Mouse (Mus musculus) lung, postnatal 0 days (tissue): ENCODE measurements around the gene Krt42. TPM values are rescaled to one million over a fixed set of nuclear protein-coding genes. Genes with fewer than 3 reads are reported as not detected.

ENCODE experiments used
- ATAC-seq: fragments of 200-750 bp; cut with Nextera tagmentation; 2 replicates; pipeline ENCODE4 v1.8.0; 2017; ENCODE audit warnings: moderate library complexity
- DNase-seq: peaks from one replicate; pipeline ENCODE4 v3.0.0-alpha.2; 2016; ENCODE audit warnings: low spot score
- H3K27ac ChIP-seq: fragments of 300-500 bp; sonication (generic); 2 replicates; pipeline ENCODE4 v1.5.1; 2014; ENCODE audit warnings: antibody characterized with exemption, mild to moderate bottlenecking, low read length, mixed read lengths
- H3K27me3 ChIP-seq: fragments of 300-500 bp; sonication (generic); replicated peaks from 2 replicates; pipeline ENCODE4 v1.6.1; 2014; ENCODE audit warnings: low read length, mixed read lengths; ENCODE audit not compliant: insufficient read depth
- H3K36me3 ChIP-seq: fragments of 300-500 bp; sonication (generic); 2 replicates; pipeline ENCODE4 v1.6.1; 2014; ENCODE audit warnings: low read length, mixed read lengths; ENCODE audit not compliant: insufficient read depth
- H3K4me1 ChIP-seq: fragments of 300-500 bp; sonication (generic); 2 replicates; pipeline ENCODE4 v1.6.1; 2014; ENCODE audit warnings: antibody characterized with exemption, low read depth, low read length, mixed read lengths; ENCODE audit not compliant: insufficient read depth
- H3K4me2 ChIP-seq: fragments of 300-500 bp; sonication (generic); replicated peaks from 2 replicates; pipeline ENCODE4 v1.6.1; 2014; ENCODE audit warnings: low read depth, mild to moderate bottlenecking, low read length, moderate library complexity, mixed read lengths
- H3K4me3 ChIP-seq: fragments of 300-500 bp; sonication (generic); 2 replicates; pipeline ENCODE4 v1.5.1; 2014; ENCODE audit warnings: low read depth, low read length
- H3K9ac ChIP-seq: fragments of 300-500 bp; sonication (generic); replicated peaks from 2 replicates; pipeline ENCODE4 v1.6.1; 2014; ENCODE audit warnings: low read depth, mild to moderate bottlenecking
- H3K9me3 ChIP-seq: fragments of 300-500 bp; sonication (generic); 2 replicates; pipeline ENCODE4 v1.6.1; 2016; ENCODE audit warnings: low read length, mixed read lengths
- CTCF ChIP-seq: IDR thresholded peaks from 2 replicates; pipeline ENCODE4 v1.5.1; 2016; ENCODE audit warnings: antibody characterized with exemption, mild to moderate bottlenecking
- EP300 ChIP-seq: IDR thresholded peaks from 2 replicates; pipeline ENCODE4 v1.6.1; 2016; ENCODE audit warnings: antibody characterized with exemption, mild to moderate bottlenecking, control low read depth
- WGBS: fragments of 180-500 bp; shearing (Covaris S2); extraction: QIAGEN DNeasy Blood & Tissue Kit; methylation state at CpG from one replicate; pipeline ENCODE4 v1.1.7; 2014; 5-methylcytosine and 5-hydroxymethylcytosine counted together
- polyA plus RNA-seq: library from polyadenylated mRNA; unstranded; fragments of >200 nt; fragmentation: Nextera tagmentation; extraction: Ambion mirVana; gene quantifications from 2 replicates; pipeline ENCODE4 v1.2.1, GENCODE M21; 2015

The Krt42 gene
- polyA plus RNA-seq, 1 experiment from 2014 or later = not detected

GRCm38 (mm10) chr11:100219304-100219703 is 50.4 kb downstream of the Krt42 start:
- Histone ChIP-seq H3K9ac (no peak overlapping the region), H3K9me3 (no peaks in the 10 kb centered on the region), H3K27me3 (no peaks in the 10 kb centered on the region), H3K4me1 (no peaks in the 10 kb centered on the region), H3K36me3 (no peaks in the 10 kb centered on the region), H3K4me2 (no peak overlapping the region), H3K27ac (no peak overlapping the region), H3K4me3 (no peak overlapping the region)
- ATAC-seq (no peak), DNase-seq (no peak)
- TF ChIP-seq CTCF (no peak), EP300 (no peak)
- 86% methylated on average over 4 of the region's 4 CpGs for WGBS

Other genes starting within 250 kb of the Krt42 start
- 0.16 TPM in 1 of 2 replicates, not detected in the other for gene Krt33b, start 240.0 kb downstream of the Krt42 start, polyA plus RNA-seq
- 0.11 and 0.18 TPM in 2 replicates for gene Krt34, start 228.3 kb downstream of the Krt42 start, polyA plus RNA-seq
- not detected in 2 replicates for gene Krt31, start 219.3 kb downstream of the Krt42 start, polyA plus RNA-seq
- gene Krt32, start 181.6 kb downstream of the Krt42 start, polyA plus RNA-seq = not detected in 2 replicates
- gene Krt35, start 173.6 kb downstream of the Krt42 start, polyA plus RNA-seq = not detected in 2 replicates
- gene Krt36, start 164.2 kb downstream of the Krt42 start, polyA plus RNA-seq = 0.11 TPM in 1 of 2 replicates, not detected in the other
- 0.60 and 0.68 TPM in 2 replicates for gene Krt13, start 148.3 kb downstream of the Krt42 start, polyA plus RNA-seq
- 28.1 and 58.8 TPM in 2 replicates for gene Krt15, start 133.9 kb downstream of the Krt42 start, polyA plus RNA-seq
- 460 and 573 TPM in 2 replicates for gene Krt19, start 121.2 kb downstream of the Krt42 start, polyA plus RNA-seq
- gene Krt9, start 76.6 kb downstream of the Krt42 start, polyA plus RNA-seq = not detected in 2 replicates
- gene Krt14, start 62.3 kb downstream of the Krt42 start, polyA plus RNA-seq = 1.7 and 2.3 TPM in 2 replicates
- gene Krt16, start 21.0 kb downstream of the Krt42 start, polyA plus RNA-seq = not detected in 2 replicates
- 0.58 and 0.65 TPM in 2 replicates for gene Krt17, start 8.8 kb downstream of the Krt42 start, polyA plus RNA-seq
- 2,114 and 2,164 TPM in 2 replicates for gene Eif1, start 50.0 kb upstream of the Krt42 start, polyA plus RNA-seq
- gene Gast, start 64.5 kb upstream of the Krt42 start, polyA plus RNA-seq = not detected in 2 replicates
- 6.4 and 6.5 TPM in 2 replicates for gene Hap1, start 86.3 kb upstream of the Krt42 start, polyA plus RNA-seq
- gene Jup, start 127.9 kb upstream of the Krt42 start, polyA plus RNA-seq = 231 and 251 TPM in 2 replicates
- gene P3h4, start 145.0 kb upstream of the Krt42 start, polyA plus RNA-seq = 44.9 and 47.1 TPM in 2 replicates
- 75.6 and 86.5 TPM in 2 replicates for gene Fkbp10, start 145.8 kb upstream of the Krt42 start, polyA plus RNA-seq
- 56.3 and 57.6 TPM in 2 replicates for gene Nt5c3b, start 171.9 kb upstream of the Krt42 start, polyA plus RNA-seq
- 0.38 and 0.43 TPM in 2 replicates for gene Klhl10, start 172.0 kb upstream of the Krt42 start, polyA plus RNA-seq
- 3.6 and 4.1 TPM in 2 replicates for gene Klhl11, start 202.9 kb upstream of the Krt42 start, polyA plus RNA-seq